Mouse (Mus musculus): Measurements from ENCODE around the gene Abcg5. TPM values are rescaled to one million over a fixed set of nuclear protein-coding genes. Genes with fewer than 3 reads are reported as not detected.

Abcg5 gene
- polyA plus RNA-seq, 1 experiment, result not detected

GRCm38 (mm10) chr17:84617953-84618352 is 64.9 kb downstream of the Abcg5 start:
- Histone ChIP-seq H3K36me3 (ENCODE audit: control insufficient read depth, insufficient read depth) (peaks cover 40% of the 10 kb centered on the region), H3K4me3 (no peak overlapping the region), H3K4me2 (ENCODE audit: low read depth) (no peak overlapping the region), H3ac (ENCODE audit: control insufficient read depth, insufficient read length) (no peak overlapping the region), H3K27me3 (ENCODE audit: control insufficient read depth, insufficient read depth, insufficient read length) (no peaks in the 10 kb centered on the region), H3K79me2 (ENCODE audit: control insufficient read depth, insufficient read depth) (no peaks in the 10 kb centered on the region)
- TF ChIP-seq MYOD1 (IDR thresholded peaks at IDR 0.05; ENCODE audit: control insufficient read depth in 1 of 3, insufficient read length in 2 of 3, low read depth in 2 of 3), result no peak
- TF ChIP-seq USF1 (IDR thresholded peaks at IDR 0.05; ENCODE audit: low read depth), result no peak
- no peak for TF ChIP-seq TCF3 (IDR thresholded peaks at IDR 0.05; ENCODE audit: insufficient read length, low read depth)
- no peak for TF ChIP-seq MAX (IDR thresholded peaks at IDR 0.05; ENCODE audit: low read depth)
- no peak for TF ChIP-seq REST (IDR thresholded peaks at IDR 0.05; ENCODE audit: insufficient read depth, insufficient read length)
- TF ChIP-seq CEBPB (IDR thresholded peaks at IDR 0.05; ENCODE audit: insufficient read depth, poor library complexity, severe bottlenecking), result no peak
- TF ChIP-seq SRF (IDR thresholded peaks at IDR 0.05; ENCODE audit: control insufficient read depth, insufficient read length, low read depth), result no peak
- no peak for TF ChIP-seq TCF12 (IDR thresholded peaks at IDR 0.05; ENCODE audit: insufficient read depth, poor library complexity, severe bottlenecking)
- no peak for TF ChIP-seq POLR2AphosphoS2 (IDR thresholded peaks at IDR 0.05; ENCODE audit: insufficient read length, low read depth)
- TF ChIP-seq MYOG (IDR thresholded peaks at IDR 0.05; ENCODE audit: control insufficient read depth in 1 of 3, insufficient read depth in 1 of 3, insufficient read length in 2 of 3, low read depth in 2 of 3), result no peak
- no peak for TF ChIP-seq POLR2A (IDR thresholded peaks at IDR 0.05; ENCODE audit: insufficient read length, low read depth)
- no peak for TF ChIP-seq E2F4 (IDR thresholded peaks at IDR 0.05; ENCODE audit: insufficient read depth)

GRCm38 (mm10) chr17:84616526-84617074 is 66.2 kb downstream of the Abcg5 start:
- TF ChIP-seq MYOD1 (IDR thresholded peaks at IDR 0.05; ENCODE audit: control insufficient read depth in 1 of 3, insufficient read length in 2 of 3, low read depth in 2 of 3), result no peak
- TF ChIP-seq E2F4 (IDR thresholded peaks at IDR 0.05; ENCODE audit: insufficient read depth), result no peak
- H3ac ChIP-seq (ENCODE audit: control insufficient read depth, insufficient read length), result no peak overlapping the region
- no peak overlapping the region for H3K4me2 ChIP-seq (ENCODE audit: low read depth)
- peaks cover 45% of the 10 kb centered on the region for H3K36me3 ChIP-seq (ENCODE audit: control insufficient read depth, insufficient read depth)
- H3K27me3 ChIP-seq (ENCODE audit: control insufficient read depth, insufficient read depth, insufficient read length), result no peaks in the 10 kb centered on the region
- H3K4me3 ChIP-seq, result no peak overlapping the region
- no peaks in the 10 kb centered on the region for H3K79me2 ChIP-seq (ENCODE audit: control insufficient read depth, insufficient read depth)

GRCm38 (mm10) chr17:84615811-84616210 is 67.0 kb downstream of the Abcg5 start:
- TF ChIP-seq MYOG (IDR thresholded peaks at IDR 0.05; ENCODE audit: control insufficient read depth in 1 of 3, insufficient read depth in 1 of 3, insufficient read length in 2 of 3, low read depth in 2 of 3) (peak in 1 of 3 experiments; percentile 69), CEBPB (IDR thresholded peaks at IDR 0.05; ENCODE audit: insufficient read depth, poor library complexity, severe bottlenecking) (no peak), E2F4 (IDR thresholded peaks at IDR 0.05; ENCODE audit: insufficient read depth) (no peak), REST (IDR thresholded peaks at IDR 0.05; ENCODE audit: insufficient read depth, insufficient read length) (no peak), POLR2A (IDR thresholded peaks at IDR 0.05; ENCODE audit: insufficient read length, low read depth) (no peak), MAX (IDR thresholded peaks at IDR 0.05; ENCODE audit: low read depth) (no peak), POLR2AphosphoS2 (IDR thresholded peaks at IDR 0.05; ENCODE audit: insufficient read length, low read depth) (no peak), MYOD1 (IDR thresholded peaks at IDR 0.05; ENCODE audit: control insufficient read depth in 1 of 3, insufficient read length in 2 of 3, low read depth in 2 of 3) (peak in 1 of 3 experiments; percentile 66), TCF3 (IDR thresholded peaks at IDR 0.05; ENCODE audit: insufficient read length, low read depth) (no peak)
- H3K4me2 ChIP-seq (ENCODE audit: low read depth), result peak overlapping the region; percentile 15
- H3K4me3 ChIP-seq, result no peak overlapping the region
- no peaks in the 10 kb centered on the region for H3K79me2 ChIP-seq (ENCODE audit: control insufficient read depth, insufficient read depth)
- no peak overlapping the region for H3ac ChIP-seq (ENCODE audit: control insufficient read depth, insufficient read length)
- peaks cover 42% of the 10 kb centered on the region for H3K36me3 ChIP-seq (ENCODE audit: control insufficient read depth, insufficient read depth)
- no peaks in the 10 kb centered on the region for H3K27me3 ChIP-seq (ENCODE audit: control insufficient read depth, insufficient read depth, insufficient read length)

- Histone ChIP-seq H3K36me3 (ENCODE audit: control insufficient read depth, insufficient read depth) (peaks cover 21% of the 10 kb centered on the region), H3K4me3 (no peak overlapping the region), H3K27me3 (ENCODE audit: control insufficient read depth, insufficient read depth, insufficient read length) (no peaks in the 10 kb centered on the region), H3K79me2 (ENCODE audit: control insufficient read depth, insufficient read depth) (no peaks in the 10 kb centered on the region), H3K4me2 (ENCODE audit: low read depth) (no peak overlapping the region), H3ac (ENCODE audit: control insufficient read depth, insufficient read length) (no peak overlapping the region)
- TF ChIP-seq CEBPB (IDR thresholded peaks at IDR 0.05; ENCODE audit: insufficient read depth, poor library complexity, severe bottlenecking) (0 out of 2 replicates have a peak, but pooled peaks have one; percentile 2), E2F4 (IDR thresholded peaks at IDR 0.05; ENCODE audit: insufficient read depth) (no peak), USF1 (IDR thresholded peaks at IDR 0.05; ENCODE audit: low read depth) (no peak), TCF12 (IDR thresholded peaks at IDR 0.05; ENCODE audit: insufficient read depth, poor library complexity, severe bottlenecking) (no peak), MYOG (IDR thresholded peaks at IDR 0.05; ENCODE audit: control insufficient read depth in 1 of 3, insufficient read depth in 1 of 3, insufficient read length in 2 of 3, low read depth in 2 of 3) (no peak)
These were observed 70.8 kb downstream of the Abcg5 start for GRCm38 (mm10) chr17:84611971-84612370.

DNA sequence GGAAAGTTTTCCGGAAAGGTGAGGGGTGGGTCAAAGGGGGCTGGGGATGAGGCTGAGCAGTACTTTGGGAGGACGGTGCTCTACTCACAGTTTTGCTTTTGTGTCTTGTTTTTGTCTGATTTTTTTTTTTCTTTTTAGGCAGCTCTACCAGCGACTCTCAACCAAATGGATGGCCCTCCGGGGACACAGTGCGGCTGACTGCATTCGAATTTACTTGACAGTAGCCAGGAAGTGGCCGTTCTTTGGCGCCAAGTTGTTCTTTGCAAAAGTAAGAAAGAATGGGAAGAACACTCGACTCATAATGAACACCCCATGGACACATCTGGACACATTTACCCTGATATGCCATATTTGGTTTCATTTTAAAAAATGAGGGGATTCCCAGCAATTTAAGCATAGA is 71.3 kb downstream of the Abcg5 start:
- Histone ChIP-seq H3K27me3 (ENCODE audit: control insufficient read depth, insufficient read depth, insufficient read length) (no peaks in the 10 kb centered on the region), H3K4me2 (ENCODE audit: low read depth) (no peak overlapping the region), H3ac (ENCODE audit: control insufficient read depth, insufficient read length) (no peak overlapping the region), H3K4me3 (no peak overlapping the region), H3K79me2 (ENCODE audit: control insufficient read depth, insufficient read depth) (no peaks in the 10 kb centered on the region), H3K36me3 (ENCODE audit: control insufficient read depth, insufficient read depth) (peaks cover 24% of the 10 kb centered on the region)
- TF ChIP-seq MYOG (IDR thresholded peaks at IDR 0.05; ENCODE audit: control insufficient read depth in 1 of 3, insufficient read depth in 1 of 3, insufficient read length in 2 of 3, low read depth in 2 of 3), result no peak
- no peak for TF ChIP-seq TCF12 (IDR thresholded peaks at IDR 0.05; ENCODE audit: insufficient read depth, poor library complexity, severe bottlenecking)
- TF ChIP-seq E2F4 (IDR thresholded peaks at IDR 0.05; ENCODE audit: insufficient read depth), result no peak
- TF ChIP-seq POLR2A (IDR thresholded peaks at IDR 0.05; ENCODE audit: insufficient read length, low read depth), result no peak
- TF ChIP-seq POLR2AphosphoS2 (IDR thresholded peaks at IDR 0.05; ENCODE audit: insufficient read length, low read depth), result no peak
- TF ChIP-seq REST (IDR thresholded peaks at IDR 0.05; ENCODE audit: insufficient read depth, insufficient read length), result no peak
- TF ChIP-seq TCF3 (IDR thresholded peaks at IDR 0.05; ENCODE audit: insufficient read length, low read depth), result no peak
- TF ChIP-seq USF1 (IDR thresholded peaks at IDR 0.05; ENCODE audit: low read depth), result no peak
- no peak for TF ChIP-seq SRF (IDR thresholded peaks at IDR 0.05; ENCODE audit: control insufficient read depth, insufficient read length, low read depth)
- no peak for TF ChIP-seq MAX (IDR thresholded peaks at IDR 0.05; ENCODE audit: low read depth)
- no peak for TF ChIP-seq CEBPB (IDR thresholded peaks at IDR 0.05; ENCODE audit: insufficient read depth, poor library complexity, severe bottlenecking)
- no peak for TF ChIP-seq MYOD1 (IDR thresholded peaks at IDR 0.05; ENCODE audit: control insufficient read depth in 1 of 3, insufficient read length in 2 of 3, low read depth in 2 of 3)

All from myocyte (in vitro differentiated cells).